Mouse (Mus musculus) neural tube, embryonic 10.5 days (tissue): ENCODE results near the gene Pcare.
"Not testable (repeated sequence)": the region's sequence is repeated elsewhere in the genome, so short reads cannot be mapped to it uniquely, and the experiment has no call there.

ENCODE experiments used
- DNase-seq: peaks from one replicate; pipeline ENCODE4 v3.0.0-alpha.2; 2017; ENCODE audit warnings: low spot score; ENCODE audit errors: extremely low spot score

Gene Pcare

DNA sequence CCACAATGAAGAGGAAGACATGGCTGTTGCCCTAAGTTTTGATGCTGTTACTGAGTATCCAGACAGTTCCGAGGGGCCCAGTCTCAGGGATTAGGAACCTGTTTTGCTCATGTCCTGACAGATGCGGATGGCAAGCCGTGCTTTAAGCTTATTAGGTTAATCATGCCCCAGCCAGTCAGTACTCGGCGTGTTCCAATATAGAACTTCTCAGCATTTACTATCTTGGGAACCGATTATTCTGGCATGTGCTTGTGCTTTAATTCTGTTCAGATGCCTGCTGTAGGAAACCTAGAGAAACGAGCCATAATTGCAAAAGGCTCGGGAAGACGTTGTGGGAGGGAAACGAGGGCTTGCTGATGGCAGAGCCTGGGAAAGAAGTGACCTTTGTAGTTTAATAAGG lies at the start of gene Pcare:
Gene Pcare, minus strand, starts transcription at position 64 of the 400 bp plus-strand sequence.
- no peak for DNase-seq

DNA sequence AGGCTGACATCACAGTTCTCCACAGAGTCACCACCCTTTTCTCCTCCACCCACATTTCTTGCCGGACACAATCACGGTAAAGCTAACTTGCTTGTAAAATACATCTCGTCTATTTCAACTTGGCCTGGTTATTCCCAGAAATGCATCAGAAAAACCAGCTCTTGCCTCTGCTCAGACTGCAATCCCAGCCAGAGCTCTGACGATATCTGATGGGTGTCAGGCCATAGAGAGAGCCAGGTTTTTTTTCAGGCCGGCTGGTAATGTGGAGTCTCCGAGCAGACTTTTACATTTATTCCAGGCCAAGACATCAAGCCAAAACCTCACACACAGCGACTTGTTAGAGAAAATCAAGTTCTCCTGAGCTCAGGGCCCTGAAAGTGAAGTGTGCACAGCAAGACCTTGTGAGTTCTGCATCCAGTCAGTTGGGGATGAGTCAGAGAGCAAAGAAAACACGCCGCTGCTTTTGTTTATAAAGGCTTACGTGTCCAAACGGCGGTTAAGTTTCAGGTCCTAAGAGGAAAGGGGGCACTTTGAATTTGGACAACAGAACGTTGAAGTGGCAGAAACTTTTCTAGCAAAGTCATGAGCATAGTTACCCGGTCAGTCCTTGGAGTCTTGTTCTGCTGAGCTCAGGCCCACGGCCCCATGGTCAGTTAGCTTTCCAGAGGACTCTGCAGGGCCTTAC lies 43.0 kb upstream of the Pcare start:
- no peak for DNase-seq

GRCm38 (mm10) chr17:71791622-71792021 lies 38.9 kb upstream of the Pcare start:
- DNase-seq: no peak

GRCm38 (mm10) chr17:71791109-71791508 lies 38.4 kb upstream of the Pcare start:
- DNase-seq: no peak

DNA sequence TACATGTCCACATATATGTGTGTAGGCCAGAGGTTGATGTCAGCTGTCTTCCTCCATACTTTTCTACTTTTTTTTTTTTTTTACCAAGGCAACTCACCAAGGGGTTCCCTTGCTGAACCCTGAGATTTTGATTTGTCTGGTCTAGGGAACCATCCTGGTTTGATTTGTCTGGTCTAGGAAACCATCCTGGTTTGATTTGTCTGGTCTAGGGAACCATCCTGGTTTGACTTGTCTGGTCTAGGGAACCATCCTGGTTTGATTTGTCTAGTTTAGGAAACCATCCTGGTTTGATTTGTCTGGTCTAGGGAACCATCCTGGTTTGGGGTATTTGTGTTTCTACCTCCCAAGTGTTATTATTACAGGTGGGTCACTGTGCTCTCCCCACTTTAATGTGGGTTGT lies 33.8 kb upstream of the Pcare start:
- DNase-seq: no peak

DNA sequence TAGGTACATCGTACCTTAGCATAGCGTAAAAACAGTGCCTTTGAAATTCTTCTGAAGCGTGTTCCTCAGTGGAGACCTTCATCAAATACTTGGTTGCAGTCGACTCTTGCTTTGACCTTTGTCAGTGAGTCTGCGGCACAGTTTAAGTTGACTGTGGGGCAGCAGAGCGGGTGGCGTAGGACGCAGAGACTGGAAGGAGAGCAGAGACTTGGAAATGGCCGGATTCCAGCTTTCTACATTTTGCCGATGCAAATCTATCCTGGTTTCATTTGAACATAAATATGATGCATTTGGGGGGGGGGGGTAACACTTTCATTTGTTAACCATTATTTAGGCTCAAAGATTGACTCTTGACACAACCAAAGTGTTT lies 30.7 kb upstream of the Pcare start:
- no peak for DNase-seq

DNA sequence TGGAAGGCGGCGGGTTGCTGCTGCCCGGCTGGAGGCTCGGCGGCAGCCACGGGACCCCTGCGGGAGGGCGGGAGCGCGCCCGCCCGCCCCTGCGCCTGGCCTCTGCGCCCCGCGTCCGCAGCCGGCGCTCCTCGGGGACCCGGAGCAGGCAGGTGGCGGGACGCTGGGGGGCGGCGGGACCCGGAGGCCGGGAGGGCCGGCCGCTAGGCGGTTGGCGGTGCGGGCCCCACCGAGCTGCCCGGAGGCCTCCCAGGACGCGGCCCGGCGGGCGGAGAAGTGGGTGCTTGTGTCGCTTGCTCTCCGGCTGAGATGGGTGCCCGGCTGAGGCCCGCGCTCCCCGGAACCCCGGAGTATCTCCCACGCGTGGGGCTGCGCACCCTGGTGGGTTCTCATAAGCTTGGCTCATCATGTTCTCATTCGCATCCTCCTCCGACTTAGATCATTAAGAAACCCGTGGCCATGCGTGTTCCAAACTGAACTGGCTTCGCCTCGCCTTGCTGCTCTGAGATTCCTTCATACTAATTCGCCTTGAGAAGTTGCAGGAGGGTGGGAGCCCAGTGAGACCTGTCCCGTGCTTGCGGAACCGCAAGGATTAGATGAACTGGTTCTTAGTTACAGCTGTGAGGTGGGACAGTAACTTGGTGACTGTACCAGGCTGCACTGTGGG lies 30.1 kb upstream of the Pcare start:
- peak; percentile 61 for DNase-seq

- peak; percentile 50 for DNase-seq
Observed at GRCm38 (mm10) chr17:71782242-71782698, 29.6 kb upstream of the Pcare start.

- DNase-seq: no peak
Observed at GRCm38 (mm10) chr17:71780945-71781344, 28.3 kb upstream of the Pcare start.

- DNase-seq: no peak
Observed at GRCm38 (mm10) chr17:71780490-71780889, 27.8 kb upstream of the Pcare start.

DNA sequence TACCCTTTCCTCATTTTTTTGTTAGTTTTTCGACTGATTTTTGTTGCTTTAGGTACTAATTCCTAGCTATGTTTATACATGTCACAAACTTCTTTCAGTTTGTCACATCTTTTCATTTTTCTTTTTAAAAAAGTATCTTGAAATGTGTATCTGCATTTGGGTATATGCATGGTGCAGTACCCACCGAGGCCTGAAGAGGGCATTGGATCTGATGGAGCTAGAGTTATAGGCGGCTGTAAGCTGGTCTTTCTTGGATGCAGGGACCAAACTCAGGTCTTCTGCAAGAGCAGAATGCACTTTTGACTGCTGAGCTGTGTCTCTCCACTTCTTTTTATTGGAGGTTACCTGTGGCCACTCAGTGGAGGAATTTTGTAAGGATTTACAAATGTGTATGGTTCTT lies 26.0 kb upstream of the Pcare start:
- no peak for DNase-seq

GRCm38 (mm10) chr17:71775279-71775678 lies 22.6 kb upstream of the Pcare start:
- DNase-seq: no peak

GRCm38 (mm10) chr17:71774173-71774572 lies 21.5 kb upstream of the Pcare start:
- no peak for DNase-seq

DNA sequence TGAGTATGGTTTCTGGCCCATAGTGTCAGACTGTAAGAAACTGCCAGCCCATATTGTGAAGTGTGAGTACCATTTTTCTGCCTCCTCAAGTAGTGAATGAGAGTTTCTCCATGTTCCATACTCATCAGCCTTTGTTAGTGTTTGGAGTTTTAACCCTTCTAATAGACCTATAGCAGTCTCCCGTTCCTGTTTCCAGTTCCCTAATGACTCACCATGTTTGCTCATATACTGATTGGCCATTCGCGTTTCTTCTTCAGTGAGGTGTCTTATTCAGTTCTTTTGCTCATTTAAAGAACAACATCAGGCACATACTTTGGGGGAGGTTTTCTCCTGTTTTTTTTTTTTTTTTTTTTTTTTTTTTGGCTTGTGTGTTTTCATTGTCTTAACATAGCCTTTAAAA lies 18.0 kb upstream of the Pcare start:
- no peak for DNase-seq

DNA sequence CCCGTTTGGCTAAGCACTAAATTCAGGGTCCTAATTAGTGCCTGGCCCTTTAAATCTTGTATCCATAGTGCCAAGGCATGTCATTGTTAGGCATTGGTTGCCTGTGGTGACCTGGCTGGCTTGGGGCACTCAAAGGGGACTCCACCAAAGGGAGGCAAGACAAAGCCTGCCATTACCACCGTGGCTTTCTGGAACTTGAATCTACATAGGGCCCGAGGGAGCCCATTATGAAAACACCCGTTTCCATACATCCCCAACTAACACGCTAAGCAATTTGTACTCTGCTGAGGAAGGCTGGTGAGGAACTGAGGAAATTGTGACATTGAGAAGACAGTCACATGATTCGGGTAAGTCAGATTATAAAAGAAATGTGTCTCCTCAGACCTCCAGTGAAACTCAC lies 16.9 kb upstream of the Pcare start:
- DNase-seq: no peak

DNA sequence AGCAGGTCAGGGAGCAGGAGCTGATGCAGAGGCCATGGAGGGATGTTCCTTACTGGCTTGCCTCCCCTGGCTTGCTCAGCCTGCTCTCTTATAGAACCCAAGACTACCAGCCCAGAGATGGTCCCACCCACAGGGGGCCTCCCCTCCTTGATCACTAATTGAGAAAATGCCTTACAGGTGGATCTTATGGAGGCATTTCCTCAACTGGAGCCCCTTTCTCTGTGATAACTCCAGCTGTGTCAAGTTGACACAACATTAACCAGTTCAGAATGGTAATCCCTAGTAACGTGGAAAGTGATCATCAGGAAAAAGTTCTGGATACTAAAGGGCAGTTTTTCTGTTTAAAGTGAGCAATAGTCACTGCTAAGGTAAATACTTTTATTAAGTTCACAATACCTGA lies 15.5 kb upstream of the Pcare start, which contains the start of gene Clip4:
Gene Clip4, plus strand, starts transcription at position 301 of the 400 bp plus-strand sequence.
- not testable (repeated sequence) for DNase-seq

GRCm38 (mm10) chr17:71760536-71760935 lies 7.8 kb upstream of the Pcare start:
- no peak for DNase-seq

DNA sequence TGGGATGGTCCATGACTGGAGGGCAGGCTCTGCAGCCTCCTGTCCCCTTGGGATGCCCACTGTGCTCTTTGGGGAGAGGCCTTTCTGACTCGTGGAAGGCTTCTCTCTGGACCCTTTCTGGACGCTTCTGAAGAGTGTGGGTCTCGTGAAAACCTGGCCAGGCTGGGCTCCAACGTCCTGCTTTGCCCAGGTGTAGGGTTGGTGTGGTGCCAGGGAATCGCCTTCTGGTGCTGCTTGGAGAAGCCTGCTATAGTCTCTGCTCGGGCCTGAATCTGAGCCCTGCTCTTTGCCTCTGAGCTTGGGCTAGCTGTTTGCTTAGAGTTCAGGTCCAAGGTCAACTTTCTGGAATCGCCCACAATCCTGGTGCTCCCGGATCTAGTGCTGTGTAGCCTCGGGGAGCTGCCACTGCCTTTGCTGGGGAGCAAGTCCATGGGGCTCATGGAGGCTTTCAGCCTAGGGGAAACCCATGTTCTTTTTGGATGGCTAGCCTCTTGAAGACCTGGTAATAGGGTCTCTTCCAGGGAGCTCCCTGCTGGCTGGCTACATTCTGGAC lies 3.0 kb downstream of the Pcare start:
- no peak for DNase-seq

GRCm38 (mm10) chr17:71747561-71747960 lies 5.1 kb downstream of the Pcare start:
- no peak for DNase-seq

DNA sequence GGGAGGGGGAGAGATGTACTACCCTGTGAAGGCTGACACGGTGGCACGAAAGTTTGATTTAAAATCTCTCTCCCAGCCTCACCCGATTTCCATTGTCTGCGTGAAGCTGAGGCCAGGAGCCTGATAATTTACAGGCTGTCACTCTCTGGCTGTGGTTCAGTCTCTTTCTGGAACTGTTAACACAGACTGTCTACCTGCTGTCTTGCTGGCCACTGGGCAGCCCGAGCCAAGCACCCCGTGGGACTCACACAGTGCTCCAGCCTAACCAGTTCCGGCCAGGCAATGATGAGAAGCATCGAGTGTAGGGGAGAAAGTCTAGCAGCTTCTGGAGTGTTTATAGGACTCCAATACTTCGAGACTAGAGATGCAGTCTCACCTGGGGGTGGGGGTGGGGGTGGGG lies 6.6 kb downstream of the Pcare start:
- no peak for DNase-seq

GRCm38 (mm10) chr17:71742935-71743334 lies 9.8 kb downstream of the Pcare start:
- no peak for DNase-seq

DNA sequence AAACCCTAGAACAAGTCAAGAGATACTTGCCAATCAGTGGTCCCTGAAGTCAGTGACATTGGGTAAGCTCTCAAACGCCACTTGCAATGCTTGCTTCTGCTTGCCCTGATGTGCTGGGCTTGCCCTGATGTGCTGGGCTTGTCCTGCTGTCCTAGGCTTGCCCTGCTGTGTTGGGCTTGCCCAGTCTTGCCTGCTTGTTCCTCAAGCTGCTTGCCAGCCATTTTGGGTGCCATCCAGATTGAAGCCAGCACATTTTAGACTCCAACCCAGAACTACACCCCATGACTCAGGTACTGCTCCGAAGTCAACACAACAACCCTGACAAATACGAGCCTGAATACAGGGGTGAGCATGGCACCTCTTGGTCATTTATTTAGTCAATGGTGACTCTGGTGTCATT lies 10.5 kb downstream of the Pcare start:
- DNase-seq: no peak

- DNase-seq: no peak
Observed at GRCm38 (mm10) chr17:71736442-71736841, 16.3 kb downstream of the Pcare start.
